Mouse (Mus musculus): ENCODE data around the gene Vash1. TPM values are rescaled to one million over a fixed set of nuclear protein-coding genes. Genes with fewer than 3 reads are reported as not detected.

The Vash1 gene
- polyA plus RNA-seq (2012; rRNA removed), result 29.5 and 35.5 TPM in 2 replicates

DNA sequence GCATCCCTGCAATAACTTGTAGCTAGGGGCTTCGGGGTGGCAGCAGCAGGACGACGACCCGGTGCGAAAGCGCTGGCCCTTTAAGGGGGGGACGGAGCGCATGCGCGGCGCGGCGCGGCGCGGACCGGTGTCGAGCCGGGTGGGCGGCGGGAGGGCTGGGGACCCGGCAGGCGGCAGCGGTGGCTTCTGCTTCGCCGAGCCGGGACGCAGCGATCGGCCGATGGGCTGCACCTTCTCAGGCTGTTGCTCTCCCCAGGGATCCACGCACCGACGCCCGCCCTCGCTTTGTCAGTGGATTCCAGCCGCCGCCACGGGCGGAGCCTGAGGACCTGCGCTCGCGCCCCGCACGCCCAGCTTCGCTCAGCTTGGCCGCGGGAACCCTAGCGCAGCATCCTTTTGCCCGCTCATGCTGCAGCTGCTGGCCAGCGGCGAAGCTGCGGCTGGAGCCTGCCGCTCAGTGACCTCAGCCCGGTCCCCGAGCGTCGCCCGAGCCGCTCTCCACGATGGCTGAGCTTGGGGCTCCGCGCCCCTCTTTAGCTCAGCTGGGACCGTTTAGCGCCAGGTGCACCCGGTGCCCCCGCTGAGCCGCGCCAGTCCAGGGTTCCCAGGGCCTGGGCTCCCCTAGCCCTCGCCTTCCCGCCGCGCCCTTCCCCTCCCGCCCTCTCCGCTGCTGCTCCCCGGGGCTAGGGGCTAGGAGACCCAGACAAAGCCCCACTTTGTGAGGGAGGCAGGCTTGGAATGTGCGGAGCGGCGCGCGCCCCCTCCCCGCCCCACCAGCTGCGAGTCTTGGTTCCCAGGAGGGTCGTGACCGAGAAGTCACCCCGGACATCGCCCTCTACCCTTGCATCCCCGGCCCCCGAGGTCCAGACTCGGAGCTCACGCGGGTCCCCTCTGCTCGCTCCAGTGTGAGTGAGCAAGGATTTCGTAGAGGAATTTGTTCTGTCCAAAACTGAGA, at the start of gene Vash1:
Gene Vash1, plus strand, starts transcription at position 110 of the 955 bp plus-strand sequence.

DNA sequence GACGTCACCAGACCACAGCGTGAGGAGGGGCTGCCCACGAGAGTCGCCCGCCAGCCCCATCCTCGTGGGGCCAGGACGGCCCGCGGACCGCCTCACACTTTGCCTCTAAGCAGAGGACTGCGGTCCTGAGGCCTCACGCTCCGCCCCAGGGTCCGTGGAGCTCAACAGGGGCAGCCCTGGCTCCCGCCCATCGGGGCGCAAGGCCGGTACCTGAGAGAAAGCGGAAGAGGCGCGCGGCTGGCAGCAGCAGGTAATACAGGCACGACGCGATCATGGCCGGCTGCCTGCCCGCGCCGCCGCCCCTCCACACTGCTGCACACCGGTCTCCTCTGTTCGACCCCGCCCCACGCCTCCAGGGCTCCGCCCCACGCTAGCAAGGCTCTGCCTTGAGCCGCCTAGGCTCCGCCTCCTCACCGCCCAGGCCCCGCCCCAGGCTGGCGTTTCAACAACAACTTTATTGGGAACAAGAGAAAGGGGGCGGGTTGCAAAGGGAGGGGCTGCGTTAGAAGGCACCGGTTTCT, 47.7 kb downstream of the Vash1 start, which contains the start of gene Angel1:
Gene Angel1, minus strand, starts transcription at position 341 of the 521 bp plus-strand sequence.

DNA sequence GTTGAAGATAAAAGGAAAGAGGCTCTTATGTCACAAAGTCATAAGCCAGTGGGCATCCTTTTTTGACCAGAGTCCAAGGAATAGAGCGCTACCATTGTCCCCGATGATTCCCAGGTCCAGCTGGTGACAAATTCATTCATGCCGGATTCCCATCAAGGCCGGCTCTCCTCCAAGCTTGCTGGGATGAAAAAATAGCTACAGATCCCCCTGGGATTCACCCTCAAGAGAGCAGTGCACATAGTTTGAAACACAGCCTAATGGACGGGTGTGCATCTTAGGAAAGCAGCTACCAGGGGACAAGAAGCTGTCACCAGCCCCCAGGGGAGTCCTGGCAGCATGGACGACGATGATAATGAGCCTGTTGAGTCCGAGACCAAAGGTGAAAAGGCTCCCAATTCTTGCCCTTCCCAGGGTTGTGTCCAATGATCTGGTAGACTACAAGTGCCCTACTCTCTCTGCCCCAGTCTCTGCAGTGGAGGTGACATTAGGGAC, 55.9 kb downstream of the Vash1 start, which contains the start of gene Lrrc74a:
Gene Lrrc74a, plus strand, starts transcription at position 51 of the 492 bp plus-strand sequence.

Other genes with a start within 250 kb of the Vash1 start
- 13.6 and 14.7 TPM in 2 replicates for gene Angel1, start 47.8 kb downstream of the Vash1 start, polyA plus RNA-seq (2012; rRNA removed)
- not detected in 2 replicates for gene Lrrc74a, start 55.7 kb downstream of the Vash1 start, polyA plus RNA-seq (2012; rRNA removed)
- gene Irf2bpl, start 206.1 kb downstream of the Vash1 start, polyA plus RNA-seq (2012; rRNA removed), result 51.3 and 63.4 TPM in 2 replicates

Measured in central nervous system, embryonic 18 days (tissue).